Mouse (Mus musculus) urinary bladder, postnatal 14 days (tissue): ENCODE data around the gene Gm13128.
"Not testable (repeated sequence)": the region's sequence is repeated elsewhere in the genome, so short reads cannot be mapped to it uniquely, and the experiment has no call there.

Experiments used
- DNase-seq: peaks from one replicate; pipeline ENCODE4 v3.0.0; 2021; ENCODE audit warnings: low spot score

The Gm13128 gene

DNA sequence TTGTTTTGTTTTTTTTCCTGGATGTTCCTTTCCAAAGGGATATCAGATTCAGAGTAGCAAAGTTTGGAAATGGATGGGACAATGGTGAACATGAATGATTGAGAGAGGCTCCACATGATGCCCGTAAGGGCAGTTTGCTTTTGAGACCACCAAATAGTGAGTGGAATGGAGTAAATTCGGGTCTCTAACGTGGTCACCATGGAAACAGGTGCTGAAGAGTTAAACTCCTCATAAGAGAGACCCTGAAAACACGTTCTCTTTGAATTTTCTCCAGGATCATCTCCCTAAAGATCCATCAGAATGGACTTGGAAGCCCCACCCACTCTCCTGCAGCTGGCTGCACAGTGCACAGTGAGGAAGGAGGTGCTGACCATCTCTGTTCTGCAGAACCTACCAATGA, at the start of gene Gm13128:
TSS of gene Gm13128 (plus strand) at position 301 of the 400 bp plus-strand sequence.
- DNase-seq: not testable (repeated sequence)

DNA sequence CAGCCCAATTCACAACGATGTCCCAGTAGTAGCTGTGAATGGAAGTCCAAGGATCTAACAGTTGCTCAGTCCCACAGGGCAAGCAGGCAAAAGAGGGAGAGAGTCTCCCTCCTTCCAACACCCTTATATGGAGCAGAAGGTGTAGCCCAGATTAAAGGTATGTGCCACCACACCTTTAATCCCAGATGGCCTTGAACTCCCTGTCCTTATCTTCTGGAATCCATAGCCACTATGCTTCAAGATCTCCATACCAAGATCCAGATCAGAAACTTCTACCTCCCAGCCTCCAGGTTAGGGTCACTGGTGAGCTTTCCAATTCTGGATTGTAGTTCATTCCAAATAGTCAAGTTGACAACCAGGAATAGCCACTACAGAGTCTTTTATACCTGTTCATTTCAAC, 49.7 kb upstream of the Gm13128 start, which contains the start of gene Pramel5:
TSS of gene Pramel5 (minus strand) at position 101 of the 400 bp plus-strand sequence.
- DNase-seq: not testable (repeated sequence)

DNA sequence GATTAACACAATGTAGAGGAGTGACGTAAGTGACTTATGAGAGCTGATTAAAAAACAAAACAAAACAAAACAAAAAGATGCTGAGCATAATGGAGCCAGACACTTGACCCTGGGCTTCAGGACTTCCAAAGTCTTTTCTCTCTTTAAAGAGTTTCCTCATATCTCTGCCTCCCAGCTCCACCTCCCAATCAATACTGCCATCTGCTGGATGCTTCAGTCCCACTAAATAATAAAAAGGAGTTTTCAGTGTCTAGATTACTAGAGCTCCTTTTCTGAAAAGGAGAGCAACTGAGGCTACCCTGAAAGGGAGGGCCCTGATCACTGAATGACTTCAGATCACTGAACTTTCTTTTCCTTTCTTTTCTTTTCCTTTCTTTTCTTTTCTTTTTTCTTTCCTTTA, 30.6 kb upstream of the Gm13128 start:
- not testable (repeated sequence) for DNase-seq

DNA sequence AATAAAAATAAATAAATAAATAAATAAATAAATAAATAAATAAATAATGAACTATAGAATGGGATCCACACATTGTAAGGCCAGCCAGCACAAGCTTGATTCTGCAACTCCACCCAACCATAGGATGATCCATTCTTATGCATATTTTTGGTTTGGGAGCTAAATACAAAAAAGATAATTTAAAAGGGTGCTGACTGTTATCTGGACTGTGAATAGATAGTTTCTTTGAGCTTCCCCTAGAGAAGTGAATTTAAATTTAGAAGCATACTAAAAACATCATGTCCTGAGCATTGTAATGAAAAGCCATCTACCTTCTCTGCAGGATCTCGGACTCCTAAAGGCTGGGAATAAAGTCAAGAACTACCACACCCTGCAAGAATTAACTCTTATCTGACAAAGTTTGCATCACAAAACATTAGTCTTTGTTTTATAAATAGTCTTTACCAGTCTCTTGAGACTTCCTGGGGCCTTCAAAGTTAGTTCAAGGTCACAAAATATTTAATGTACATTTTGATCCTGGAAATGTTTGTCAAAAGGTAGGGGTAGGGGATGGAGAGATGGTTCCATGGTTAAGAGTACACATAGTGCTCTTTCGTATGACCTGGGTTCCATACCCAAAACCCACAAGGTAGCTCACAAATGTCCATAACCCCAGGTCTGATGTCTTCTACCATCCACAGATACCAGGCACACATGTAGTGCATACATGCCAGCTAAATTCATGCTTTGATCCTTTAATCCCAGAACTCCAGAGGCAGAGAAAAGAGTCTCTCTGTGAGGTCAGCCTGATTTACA, 17.2 kb upstream of the Gm13128 start:
- not testable (repeated sequence) for DNase-seq

DNA sequence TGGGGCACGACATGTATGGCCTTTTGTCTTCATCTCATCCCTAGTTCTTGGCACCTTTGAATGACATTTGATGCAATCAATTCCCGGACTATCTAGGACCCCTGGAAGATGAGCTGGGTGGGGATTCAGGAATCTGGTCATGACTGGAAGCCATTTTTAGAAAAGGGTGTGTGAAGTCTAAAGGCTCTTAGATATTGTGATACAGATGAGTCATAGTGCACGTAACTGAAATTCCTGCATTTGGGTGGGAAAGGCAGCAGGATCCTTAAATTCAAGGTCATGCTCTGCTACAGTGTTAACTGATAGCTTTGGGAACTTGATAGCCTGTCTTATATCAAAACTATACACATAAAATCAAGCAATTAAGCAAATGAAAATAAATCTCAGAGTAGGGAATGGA, 5.8 kb downstream of the Gm13128 start:
- DNase-seq: not testable (repeated sequence)

DNA sequence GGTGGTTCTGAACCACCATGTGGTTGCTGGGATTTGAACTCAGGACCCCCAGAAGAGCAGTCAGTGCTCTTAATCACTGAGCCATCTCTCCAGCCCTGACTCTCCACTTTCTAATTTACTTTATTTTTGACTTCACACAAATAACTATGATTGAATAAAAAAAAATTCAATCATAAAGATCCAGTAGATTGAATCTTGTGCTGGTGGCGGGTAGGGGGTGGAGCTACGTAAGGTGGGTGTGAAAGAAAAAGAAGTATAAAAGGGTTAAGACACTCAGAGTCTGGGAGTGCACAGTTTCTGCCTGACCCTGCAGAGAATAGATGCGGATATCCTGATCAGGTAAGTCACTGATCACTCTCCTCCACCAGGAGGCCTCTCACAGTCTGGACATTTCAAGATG, 27.6 kb downstream of the Gm13128 start, which contains the start of gene Gm13119:
TSS of gene Gm13119 (plus strand) at position 301 of the 400 bp plus-strand sequence.
- DNase-seq: not testable (repeated sequence)

DNA sequence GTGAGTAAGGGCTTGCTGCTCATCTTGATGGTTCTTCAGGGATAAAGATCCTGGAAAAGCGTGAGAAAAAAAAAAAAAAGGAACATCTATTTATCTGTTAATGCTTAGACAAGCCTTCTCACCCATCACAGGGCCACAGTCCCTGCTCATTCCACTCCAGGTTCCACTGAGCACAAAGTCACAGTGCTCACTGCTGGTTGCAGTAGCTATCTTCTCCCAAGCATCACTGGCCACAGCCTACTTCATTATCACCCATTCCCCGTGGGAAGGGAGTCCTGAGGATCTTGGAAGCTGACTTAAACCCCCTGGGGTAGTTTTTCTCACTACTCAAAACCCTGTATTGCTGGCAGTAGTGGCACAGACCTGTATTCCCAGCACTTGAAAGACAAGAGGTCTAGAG, 47.9 kb downstream of the Gm13128 start, which contains the start of gene Pramef20:
TSS of gene Pramef20 (minus strand) at position 23 of the 400 bp plus-strand sequence.
- DNase-seq: no peak
